Mouse (Mus musculus): ENCODE results near the gene Fndc3b.

GRCm38 (mm10) chr3:27577349-27578025 lies 133.6 kb downstream of the Fndc3b start:
- TF ChIP-seq TAL1 (IDR thresholded peaks at IDR 0.05; ENCODE audit: low read length): no peak
- TF ChIP-seq GATA1 (IDR thresholded peaks at IDR 0.05; ENCODE audit: low read length): no peak
